11 mouse cellular contexts compared by ENCODE assay signal in the genomic region with DNA sequence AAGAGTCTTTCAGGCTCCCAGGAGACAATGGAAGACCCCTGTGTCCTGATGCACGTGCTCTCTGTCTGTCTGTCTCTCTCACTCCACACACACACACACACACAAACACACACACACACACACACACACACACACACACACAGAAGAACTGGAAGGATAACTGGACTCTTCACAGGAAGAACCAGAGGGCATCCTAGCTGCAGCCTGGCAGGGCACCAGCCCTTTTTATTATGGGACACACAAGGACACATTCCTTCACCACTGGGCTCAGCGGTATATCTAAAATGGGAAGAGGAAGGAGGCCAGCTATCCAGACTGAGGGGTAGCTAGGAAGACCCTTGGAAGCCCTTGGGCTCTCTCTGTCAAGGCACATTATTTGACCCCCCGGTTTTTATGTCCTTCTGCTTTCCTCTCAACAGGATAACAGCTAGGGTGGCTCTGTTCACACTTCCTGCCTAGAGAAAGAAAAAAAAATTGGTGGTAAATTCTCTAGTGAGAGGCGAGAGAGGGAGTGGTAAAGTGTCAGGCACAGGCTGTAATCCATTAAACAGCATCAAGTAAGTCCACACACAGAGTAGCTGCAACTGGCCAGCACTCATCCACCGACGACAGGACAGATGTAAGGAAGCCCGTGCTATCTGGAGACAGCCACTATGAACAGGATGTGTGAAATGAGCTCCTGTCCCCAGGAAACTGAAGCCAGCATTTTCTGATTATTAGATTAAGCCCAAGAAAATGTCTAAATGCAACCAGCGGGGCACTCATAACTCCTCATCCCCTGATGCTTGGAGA. TPM values are rescaled to one million over a fixed set of nuclear protein-coding genes. Genes with fewer than 3 reads are reported as not detected.
DNase-seq lines count a peak whose midpoint lies in the region; ATAC-seq and TF ChIP-seq lines count a peak whose summit lies in the region.
"Had no signal": no experiment of that assay in that cellular context is flagged by ENCODE, and none has a peak within 500 bp of the region (broad histone marks: within the 10 kb centered on the region; RNA-seq: fewer than 3 reads in every experiment).

No protein-coding gene starts in this region.

- peak; percentile 20 for DNase-seq in gastrocnemius, adult 2 months
- no peak for DNase-seq in gastrocnemius, postnatal 14 days
- DNase-seq in adrenal gland, postnatal 14 days = peak; percentile 45
- DNase-seq in heart, adult 9 months (ENCODE audit: low spot score in 2 of 2) = peak; percentile 44 to 66
- peak; percentile 45 for DNase-seq in kidney, adult 2 months
- DNase-seq in ovary, postnatal 36 days (ENCODE audit: low spot score) = no peak
- DNase-seq: embryo, embryonic 11 days had no signal

- H3K36me3 ChIP-seq in kidney, adult 2 months (ENCODE audit: control insufficient read depth, insufficient read depth, low read length) = no peaks in the 10 kb centered on the region
- H3K36me3 ChIP-seq in intestine, embryonic 15.5 days = no peaks in the 10 kb centered on the region
- H3K36me3 ChIP-seq: hindbrain, embryonic 12.5 days had no signal

- 23% methylated on average over 8 of the region's 8 CpGs for WGBS in kidney, adult 2 months
- WGBS in intestine, embryonic 15.5 days = 37% methylated on average over 8 of the region's 8 CpGs

- H3K4me1 ChIP-seq in kidney, adult 2 months (ENCODE audit: control insufficient read depth, insufficient read depth, low read length) = peaks cover 9% of the 10 kb centered on the region
- H3K4me1 ChIP-seq in intestine, embryonic 15.5 days (replicated peaks) = no peaks in the 10 kb centered on the region

- H3K27me3 ChIP-seq in kidney, adult 2 months (replicated peaks; ENCODE audit: control insufficient read depth, insufficient read depth, low read length) = no peaks in the 10 kb centered on the region
- no peaks in the 10 kb centered on the region for H3K27me3 ChIP-seq in intestine, embryonic 15.5 days (replicated peaks)
- H3K27me3 ChIP-seq: hindbrain, embryonic 12.5 days; Patski had no signal

- no peak overlapping the region for H3K9ac ChIP-seq in intestine, embryonic 15.5 days
- H3K9ac ChIP-seq: hindbrain, embryonic 12.5 days had no signal

- no peak overlapping the region for H3K4me3 ChIP-seq in gastrocnemius, adult 2 months
- no peak overlapping the region for H3K4me3 ChIP-seq in kidney, adult 2 months (ENCODE audit: insufficient read depth, low read depth, low read length)
- no peak overlapping the region for H3K4me3 ChIP-seq in intestine, embryonic 15.5 days (replicated peaks)
- H3K4me3 ChIP-seq: hindbrain, embryonic 12.5 days had no signal

- intact Hi-C loops in gastrocnemius, adult 2 months (cut with DNase I) = no loop called here
- intact Hi-C loops in gastrocnemius, postnatal 14 days (cut with DNase I; ENCODE audit: low total_unique reads) = no loop called here

- no peak overlapping the region for H3K4me2 ChIP-seq in intestine, embryonic 15.5 days (replicated peaks)
- H3K4me2 ChIP-seq: hindbrain, embryonic 12.5 days had no signal

- no peak for ATAC-seq in intestine, embryonic 15.5 days
- ATAC-seq in frontal cortex, adult (ENCODE audit: low TSS enrichment) = no peak
- ATAC-seq: Patski had no signal

- no peak for TF ChIP-seq POLR2A in kidney, adult 2 months (IDR thresholded peaks at IDR 0.05; ENCODE audit: low read depth, low read length)

- H3K27ac ChIP-seq in gastrocnemius, adult 2 months = no peak overlapping the region
- no peak overlapping the region; the same call in 1 of the 2 replicates for H3K27ac ChIP-seq in kidney, adult 2 months (ENCODE audit: insufficient read depth, low read depth, low read length)
- H3K27ac ChIP-seq in intestine, embryonic 15.5 days = no peak overlapping the region
- H3K27ac ChIP-seq: hindbrain, embryonic 12.5 days had no signal

- no peak for TF ChIP-seq CTCF in gastrocnemius, adult 2 months (IDR thresholded peaks at IDR 0.05)
- no peak for TF ChIP-seq CTCF in kidney, adult 2 months (conservative IDR thresholded peaks at IDR 0.05; ENCODE audit: insufficient read depth, insufficient read length, low read depth, low read length)

- no peaks in the 10 kb centered on the region for H3K9me3 ChIP-seq in intestine, embryonic 15.5 days
- H3K9me3 ChIP-seq: hindbrain, embryonic 12.5 days had no signal

RNA-seq across cellular contexts. Expression of a gene that starts 38.8 kb away (rescaled TPM):
- total RNA-seq in gastrocnemius, adult 2 months (2021) = 1 to 10 TPM in 1 of 2 experiments, under 1 TPM in 1; 0.79 to 2.0 TPM
- 1 to 10 TPM; 1.6 to 1.7 TPM for total RNA-seq in gastrocnemius, postnatal 14 days (2021)
- 16.4 and 20.0 TPM in 2 replicates for total RNA-seq in adrenal gland, postnatal 14 days (2021)
- 20.0 and 21.8 TPM in 2 replicates for polyA plus RNA-seq in kidney, adult 2 months (2012; rRNA removed)
- polyA plus RNA-seq in intestine, embryonic 15.5 days (2015; fragmentation: Nextera tagmentation; extraction: Ambion mirVana) = 11.1 and 11.7 TPM in 2 replicates

Comparison
In these comparisons a context has a peak if more than half of its experiments do, and no peak if none do; other contexts are left out.
1. DNase-seq: peak in gastrocnemius, adult 2 months (single experiment), adrenal gland, postnatal 14 days (single experiment), heart, adult 9 months (2 of 2) and kidney, adult 2 months (single experiment); none in gastrocnemius, postnatal 14 days (single experiment) and ovary, postnatal 36 days (single experiment).